Mouse (Mus musculus) left cerebral cortex, adult 2 months (tissue): Measurements from ENCODE around the gene Yme1l1. TPM values are rescaled to one million over a fixed set of nuclear protein-coding genes. Genes with fewer than 3 reads are reported as not detected.

Experiments
- DNase-seq, 2 experiments: peaks; one replicate each; pipeline ENCODE4 v3.0.0; 2021 to 2022; ENCODE audit warnings: low spot score in 2 of 2, mixed read lengths in 1 of 2; ENCODE audit errors: extremely low spot score in 1 of 2
- H3K27ac ChIP-seq: fragments of 200-600 bp; 2 replicates; pipeline ENCODE4 v1.8.1; 2022
- H3K4me3 ChIP-seq: fragments of 200-600 bp; 2 replicates; pipeline ENCODE4 v1.8.1; 2022
- CTCF ChIP-seq: fragments of 200-600 bp; IDR thresholded peaks from 2 replicates; pipeline ENCODE4 v1.8.1; 2022; ENCODE audit warnings: antibody characterized with exemption, mild to moderate bottlenecking, moderate library complexity
- intact Hi-C: fragments of 180-260 bp; cut with DNase I; formaldehyde crosslinking; loops from one replicate; pipeline ENCODE4 v1.15.1; 2025
- long read RNA-seq, 2 experiments: library from polyadenylated mRNA; stranded (forward); transcript quantifications; one replicate each; pipeline ENCODE4 v2.0.0; 2021; ENCODE audit warnings: borderline mapping rate in 2 of 2
- total RNA-seq, 2 experiments: library from RNA; stranded (reverse); gene quantifications; 2 replicates each; pipeline ENCODE4 v1.2.3; 2021

The Yme1l1 gene
- 10 to 100 TPM; 83.9 to 86.0 TPM for total RNA-seq
- long read RNA-seq, experiment 1, full-length matches to known transcripts, result 61 of 73 reads
- long read RNA-seq, experiment 1, partial matches to known transcripts, result 4 of 73 reads
- long read RNA-seq, experiment 1, other reads (novel, unspliced or antisense), result 8 of 73 reads
- long read RNA-seq, experiment 2, full-length matches to known transcripts, result 38 of 40 reads
- long read RNA-seq, experiment 2, partial matches to known transcripts, result 0 of 40 reads
- long read RNA-seq, experiment 2, other reads (novel, unspliced or antisense), result 2 of 40 reads

DNA sequence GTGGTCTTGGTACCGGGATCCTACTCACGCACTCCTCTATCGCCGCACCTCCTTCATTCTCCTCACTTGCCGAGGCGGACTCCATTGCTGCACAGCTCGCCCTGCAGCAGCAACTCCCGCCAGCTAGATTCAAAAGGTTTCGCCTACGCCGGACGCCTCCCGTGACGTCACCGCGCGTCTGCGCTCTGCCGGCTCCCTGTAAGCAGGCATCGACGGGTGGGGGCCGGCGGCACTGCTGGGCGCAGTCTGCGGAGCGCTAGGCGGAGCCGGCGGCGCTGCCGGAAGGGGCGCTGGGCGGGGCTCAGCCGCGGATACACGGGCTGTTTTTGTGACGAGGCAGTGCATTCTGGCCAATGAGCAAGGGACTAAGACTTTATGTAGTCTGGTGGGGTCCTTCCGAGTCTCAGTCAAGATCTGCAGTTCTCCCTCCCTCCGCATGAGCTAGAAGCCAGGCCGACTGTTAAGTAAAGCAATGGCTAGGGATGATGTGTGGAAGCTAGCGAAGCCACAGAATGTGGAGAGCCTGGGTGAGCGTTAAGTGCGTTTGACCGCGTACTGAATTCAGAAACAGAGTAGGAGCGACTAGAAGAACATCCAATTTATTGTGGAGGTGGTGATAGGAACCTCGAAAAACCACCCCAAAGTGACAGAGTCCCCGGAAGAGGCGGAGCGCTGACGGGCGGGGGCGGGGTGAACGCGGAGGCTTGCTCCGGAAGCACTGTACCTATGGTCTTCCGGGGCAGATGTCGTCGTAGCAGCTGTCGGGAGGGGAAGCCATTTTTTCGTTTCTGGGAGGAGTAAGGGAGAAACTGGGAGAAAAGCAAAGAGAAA is at the start of gene Yme1l1, which contains the start of gene Mastl:
Gene Yme1l1 (plus strand): TSS at position 593 of the 831 bp plus-strand sequence.
Gene Mastl (minus strand): TSS at position 248 of the 831 bp plus-strand sequence.
- Histone ChIP-seq H3K27ac (peak within 1 kb of the TSS; percentile 100), H3K4me3 (peak within 1 kb of the TSS; percentile 89)
- intact Hi-C loops, result loop anchor here (2.0 to 5.0 kb wide), 3 partner anchors 87 to 261 kb away; partner anchors contain the start of genes Abi1, Acbd5 and Pdss1
- TF ChIP-seq CTCF, result peak; percentile 39
- peak; percentile 98 to 99 for DNase-seq

DNA sequence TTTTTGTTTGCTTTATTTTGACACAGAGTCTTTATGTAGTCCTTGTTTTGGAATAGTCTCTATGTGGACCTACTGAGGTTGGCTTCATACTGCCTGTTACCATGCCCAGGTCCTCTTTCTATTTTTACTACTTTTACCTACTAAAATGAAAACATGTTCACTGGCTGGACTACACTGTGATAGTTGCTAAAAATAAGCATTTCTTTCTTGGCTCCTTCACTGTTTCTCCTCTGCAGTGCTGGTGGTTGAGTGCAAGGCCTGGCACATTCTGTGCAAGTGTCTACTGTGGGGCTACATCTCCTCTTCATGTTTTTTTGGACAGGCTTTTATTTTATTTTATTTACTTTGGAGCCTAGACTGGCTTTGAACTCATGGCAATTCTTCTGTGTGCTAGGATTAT is 36.6 kb upstream of the Yme1l1 start:
- intact Hi-C loops, result no loop called here
- no peak for TF ChIP-seq CTCF
- DNase-seq, result no peak
- Histone ChIP-seq H3K27ac (no peak overlapping the region), H3K4me3 (no peak overlapping the region)

GRCm38 (mm10) chr2:23155199-23155621 is 959 bp upstream of the Yme1l1 start:
- TF ChIP-seq CTCF, result no peak
- intact Hi-C loops, result loop anchor here (2.0 to 5.0 kb wide), 2 partner anchors 86 to 113 kb away; partner anchors contain the start of genes Abi1 and Acbd5
- no peak for DNase-seq
- H3K4me3 ChIP-seq, result peak overlapping the region; percentile 89
- no peak overlapping the region for H3K27ac ChIP-seq

DNA sequence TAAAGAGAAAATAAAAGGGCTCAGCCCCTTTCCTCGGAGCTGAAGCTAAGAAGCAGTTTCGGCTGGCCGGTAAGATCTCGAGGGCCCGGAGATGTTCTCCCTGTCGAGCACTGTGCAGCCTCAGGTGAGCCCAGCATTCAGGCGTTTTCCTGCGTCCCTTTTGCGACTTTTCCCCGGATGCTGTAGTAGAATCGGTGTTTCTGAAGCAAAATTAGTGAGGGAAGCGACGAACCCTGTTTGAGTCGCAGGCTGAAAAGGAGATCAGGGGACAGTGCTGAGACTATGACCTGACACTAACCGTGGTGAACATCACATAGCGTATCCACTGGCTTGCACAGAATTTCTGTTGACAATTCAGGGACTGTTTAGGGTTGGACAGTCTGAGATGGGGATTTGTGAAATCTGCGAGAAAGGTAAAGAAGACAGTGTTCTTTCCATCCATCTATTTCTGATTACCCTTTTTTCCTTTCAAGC is 476 bp downstream of the Yme1l1 start:
- no peak for DNase-seq
- Histone ChIP-seq H3K27ac (peak overlapping the region; percentile 100), H3K4me3 (peak overlapping the region; percentile 89)
- no peak for TF ChIP-seq CTCF
- intact Hi-C loops, result loop anchor here (2.0 to 5.0 kb wide), 2 partner anchors 114 to 262 kb away; partner anchors contain the start of genes Abi1 and Pdss1

- Histone ChIP-seq H3K4me3 (no peak overlapping the region), H3K27ac (no peak overlapping the region)
- intact Hi-C loops, result no loop called here
- no peak for TF ChIP-seq CTCF
- no peak for DNase-seq
Measured at GRCm38 (mm10) chr2:23172305-23172704, 16.1 kb downstream of the Yme1l1 start.

DNA sequence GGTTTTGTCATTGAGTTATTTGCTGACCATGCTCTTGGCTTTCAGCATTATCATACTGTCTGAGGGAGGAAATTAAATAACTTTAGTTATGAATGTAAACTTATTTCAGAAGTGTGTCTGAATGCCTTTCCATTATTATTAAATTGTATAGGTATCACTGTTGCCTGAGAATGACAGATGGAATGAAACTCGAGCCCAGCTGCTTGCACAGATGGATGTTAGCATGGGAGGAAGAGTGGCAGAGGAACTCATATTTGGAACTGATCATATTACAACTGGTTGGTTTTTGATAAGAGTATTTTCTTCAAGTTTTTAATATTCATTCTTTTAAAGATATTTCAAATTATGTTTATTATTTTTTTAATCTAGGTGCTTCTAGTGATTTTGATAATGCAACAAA is 38.2 kb downstream of the Yme1l1 start:
- Histone ChIP-seq H3K4me3 (no peak overlapping the region), H3K27ac (no peak overlapping the region)
- TF ChIP-seq CTCF, result no peak
- intact Hi-C loops, result loop anchor here (10.0 kb wide), 1 partner anchor 320 kb away; no protein-coding TSS in a partner anchor
- DNase-seq, result no peak

- intact Hi-C loops, result no loop called here
- DNase-seq, result no peak
- no peak for TF ChIP-seq CTCF
Measured at GRCm38 (mm10) chr2:23201034-23201433, 44.9 kb downstream of the Yme1l1 start.

GRCm38 (mm10) chr2:23202900-23203670 is 46.9 kb downstream of the Yme1l1 start:
- no peak for TF ChIP-seq CTCF
- intact Hi-C loops, result no loop called here
- no peak for DNase-seq
- H3K4me3 ChIP-seq, result no peak overlapping the region
- H3K27ac ChIP-seq, result no peak overlapping the region

More at GRCm38 (mm10) chr2:23201034-23201433, 44.9 kb downstream of the Yme1l1 start:
- Histone ChIP-seq H3K4me3 (no peak overlapping the region), H3K27ac (no peak overlapping the region)

DNA sequence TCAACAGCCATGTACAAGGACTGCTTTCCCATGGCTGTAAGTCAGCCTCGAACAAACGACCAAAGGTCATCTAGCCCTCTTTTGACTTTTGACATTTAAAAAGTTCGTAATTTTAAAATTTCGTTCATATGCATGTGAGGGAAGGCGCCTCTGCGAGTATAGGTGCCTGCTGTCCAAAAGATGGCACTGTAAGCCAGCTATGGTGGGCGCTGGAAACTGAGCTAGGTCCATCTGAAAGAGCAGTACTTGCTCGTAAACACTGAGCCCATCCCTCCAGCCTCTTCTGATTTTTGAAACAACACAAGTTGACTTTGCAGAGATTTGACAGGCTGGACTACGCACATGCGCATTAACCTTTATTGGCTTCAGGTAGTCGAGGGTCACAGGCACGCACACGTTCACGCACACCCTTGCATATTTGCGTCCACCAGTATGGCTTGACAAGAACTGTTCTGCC is 50.9 kb downstream of the Yme1l1 start, which contains the start of gene 4931423N10Rik:
Gene 4931423N10Rik (plus strand): TSS at position 407 of the 457 bp plus-strand sequence.
- TF ChIP-seq CTCF, result peak; percentile 18
- no peak for DNase-seq
- intact Hi-C loops, result no loop called here
- no peak within 1 kb of the TSS for H3K27ac ChIP-seq
- H3K4me3 ChIP-seq, result no peak within 1 kb of the TSS

- Histone ChIP-seq H3K27ac (no peak overlapping the region), H3K4me3 (no peak overlapping the region)
- intact Hi-C loops, result no loop called here
- no peak for TF ChIP-seq CTCF
- no peak for DNase-seq
Measured at GRCm38 (mm10) chr2:23213661-23214060, 57.5 kb downstream of the Yme1l1 start.

DNA sequence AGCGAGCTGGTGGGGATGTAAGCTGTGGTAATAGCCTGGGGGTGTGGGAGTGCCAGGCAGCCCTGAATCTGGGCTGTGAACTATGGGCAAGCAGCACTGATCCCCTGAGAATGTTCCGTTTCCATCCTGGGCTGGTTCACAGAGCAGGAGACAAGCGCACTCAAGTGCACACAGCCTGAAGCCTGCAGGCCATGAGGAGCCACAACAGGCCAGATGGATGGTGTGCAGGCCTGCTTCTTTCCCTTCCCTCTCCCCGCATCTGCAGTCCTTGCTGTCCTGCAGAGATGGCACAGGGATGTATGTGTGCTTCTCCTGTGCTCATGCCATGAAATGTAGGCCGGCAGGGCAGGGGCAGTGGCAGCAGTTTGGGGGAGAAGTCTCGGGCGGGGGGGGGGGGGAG is 69.0 kb downstream of the Yme1l1 start:
- H3K27ac ChIP-seq, result no peak overlapping the region
- intact Hi-C loops, result no loop called here
- H3K4me3 ChIP-seq, result no peak overlapping the region
- no peak for DNase-seq
- TF ChIP-seq CTCF, result no peak
